Mouse (Mus musculus) E14TG2a.4 (cell line): ENCODE data around the gene Abr.

Source experiments
- H3K27me3 ChIP-seq: 2 replicates; pipeline ENCODE4 v1.6.1; 2014; ENCODE audit warnings: low read length, control low read depth; ENCODE audit not compliant: insufficient read depth
- H3K36me3 ChIP-seq: 2 replicates; pipeline ENCODE4 v1.6.1; 2014; ENCODE audit warnings: low read length, control low read depth; ENCODE audit not compliant: insufficient read depth
- H3K4me1 ChIP-seq: replicated peaks from 2 replicates; pipeline ENCODE4 v1.6.1; 2014; ENCODE audit warnings: low read depth, low read length, control low read depth
- H3K4me3 ChIP-seq: replicated peaks from 2 replicates; pipeline ENCODE4 v1.5.1; 2014; ENCODE audit warnings: mild to moderate bottlenecking, low read length
- H3K9me3 ChIP-seq: 2 replicates; pipeline ENCODE4 v1.6.1; 2014; ENCODE audit warnings: low read length, control low read depth
- CTCF ChIP-seq: conservative IDR thresholded peaks from 2 replicates; pipeline ENCODE4 v1.5.1; 2014; ENCODE audit warnings: low read length
- NANOG ChIP-seq: IDR thresholded peaks from 2 replicates; pipeline ENCODE4 v1.6.1; 2014; ENCODE audit warnings: borderline replicate concordance, low read length, mixed read lengths
- POU5F1 ChIP-seq: IDR thresholded peaks from 2 replicates; pipeline ENCODE4 v1.6.1; 2014; ENCODE audit warnings: low read length, borderline replicate concordance

The Abr gene

DNA sequence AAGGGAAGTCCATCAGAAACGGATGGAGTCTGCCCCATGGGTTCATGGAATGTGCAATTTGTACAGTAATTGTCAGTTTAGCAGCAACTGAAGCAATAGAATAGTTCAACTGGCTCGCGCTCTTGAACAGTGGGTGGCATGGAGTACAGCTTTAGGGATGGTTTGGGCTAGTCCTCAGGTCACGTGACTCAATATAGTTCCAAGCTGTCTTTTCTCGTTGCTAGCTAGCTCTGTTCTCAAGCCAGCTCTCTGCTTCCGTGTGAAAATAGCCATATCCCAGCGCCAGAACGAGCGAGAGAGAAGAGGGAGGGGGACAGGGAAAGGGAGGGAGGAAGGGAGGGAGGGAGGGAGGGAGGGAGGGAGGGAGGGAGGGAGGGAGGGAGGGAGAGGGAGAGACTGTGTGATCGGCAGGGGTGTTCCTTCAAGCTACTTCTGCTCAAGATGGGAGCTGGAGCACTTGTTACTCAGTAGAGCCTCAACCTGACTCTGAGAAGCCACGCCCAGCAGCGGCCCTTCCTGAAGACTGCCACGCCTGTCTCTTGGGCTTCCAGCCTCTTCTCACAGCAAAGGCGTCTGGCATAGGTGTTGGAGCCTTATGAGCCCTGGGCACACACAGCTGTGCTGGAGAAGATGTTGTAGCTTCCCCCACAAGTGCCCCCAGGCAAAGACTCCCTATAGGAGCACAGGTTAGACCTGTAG lies 28.9 kb upstream of the Abr start:
- H3K36me3 ChIP-seq = no peaks in the 10 kb centered on the region
- H3K9me3 ChIP-seq = no peaks in the 10 kb centered on the region
- peaks cover 23% of the 10 kb centered on the region for H3K4me1 ChIP-seq
- peaks cover 10% of the 10 kb centered on the region for H3K27me3 ChIP-seq
- no peak for TF ChIP-seq NANOG
- TF ChIP-seq CTCF = no peak
- no peak for TF ChIP-seq POU5F1
- no peak overlapping the region for H3K4me3 ChIP-seq

DNA sequence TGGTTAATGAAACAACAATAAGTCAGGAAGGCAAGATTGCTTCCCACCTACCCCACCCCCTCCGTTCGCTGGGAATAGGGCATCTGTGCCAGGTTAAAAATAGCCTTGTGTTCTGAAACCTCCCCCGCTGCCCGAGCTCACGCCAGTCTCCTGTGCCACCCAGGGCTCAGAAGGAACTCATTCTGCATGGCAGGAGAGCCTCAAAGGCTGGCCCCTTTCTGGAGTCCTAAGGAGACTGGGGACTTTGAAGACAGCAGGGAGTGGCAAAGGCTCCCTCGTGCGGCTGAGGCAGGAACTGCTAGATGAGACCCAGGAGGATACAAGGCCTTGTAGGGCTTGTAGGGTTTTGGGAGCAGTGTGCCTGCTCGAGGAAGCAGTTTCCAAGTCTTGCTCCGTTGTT lies 25.4 kb upstream of the Abr start:
- TF ChIP-seq CTCF (peak; percentile 89), POU5F1 (no peak)
- Histone ChIP-seq H3K36me3 (no peaks in the 10 kb centered on the region), H3K9me3 (no peaks in the 10 kb centered on the region), H3K27me3 (peaks cover 27% of the 10 kb centered on the region), H3K4me1 (peaks cover 27% of the 10 kb centered on the region), H3K4me3 (peak overlapping the region; percentile 41)

DNA sequence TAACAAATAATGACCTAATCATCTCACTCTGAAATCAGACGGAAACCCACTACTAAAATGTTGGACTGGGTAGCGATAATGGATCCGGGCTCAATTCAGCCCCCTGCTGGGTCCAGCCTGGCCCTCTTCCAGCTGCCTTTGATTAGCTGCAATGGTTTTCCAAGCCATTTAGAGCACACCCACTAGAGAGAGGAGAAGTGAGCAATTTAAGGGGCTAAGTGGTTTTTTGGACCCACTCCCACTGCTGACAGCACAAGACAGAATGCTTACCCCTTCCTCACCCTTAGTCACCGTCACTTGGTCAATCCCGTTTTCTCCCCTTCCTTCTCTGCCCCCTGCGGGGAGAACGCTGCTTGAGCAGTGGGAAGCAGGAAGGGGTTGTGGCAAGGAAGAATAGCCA lies 24.9 kb upstream of the Abr start:
- no peaks in the 10 kb centered on the region for H3K9me3 ChIP-seq
- H3K4me3 ChIP-seq = peak overlapping the region; percentile 41
- H3K36me3 ChIP-seq = no peaks in the 10 kb centered on the region
- TF ChIP-seq NANOG (no peak), CTCF (no peak), POU5F1 (no peak)
- H3K4me1 ChIP-seq = peaks cover 27% of the 10 kb centered on the region
- H3K27me3 ChIP-seq = peaks cover 27% of the 10 kb centered on the region

DNA sequence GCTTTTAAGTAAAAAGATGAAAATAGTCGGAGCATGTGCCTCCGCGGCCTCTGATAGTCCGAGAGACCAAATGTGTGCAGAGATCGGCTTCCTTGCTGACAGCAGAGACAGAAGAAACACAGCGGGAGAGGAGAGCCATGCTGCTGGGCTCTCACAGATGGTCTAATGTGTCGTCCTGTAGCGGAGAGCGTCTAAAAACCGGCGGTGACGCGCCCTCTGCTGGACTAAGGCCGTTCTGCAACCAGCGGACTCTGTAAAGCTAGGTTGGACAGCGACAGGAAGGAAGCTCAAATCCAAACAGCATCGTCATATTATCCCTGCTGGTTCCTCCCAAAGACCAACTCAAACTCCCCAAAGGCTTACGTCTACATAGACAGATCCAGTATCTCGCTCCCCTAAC lies 23.8 kb upstream of the Abr start:
- TF ChIP-seq CTCF (peak; percentile 93), POU5F1 (no peak)
- peaks cover 27% of the 10 kb centered on the region for H3K27me3 ChIP-seq
- peaks cover 22% of the 10 kb centered on the region for H3K4me1 ChIP-seq
- no peaks in the 10 kb centered on the region for H3K36me3 ChIP-seq
- no peaks in the 10 kb centered on the region for H3K9me3 ChIP-seq
- peak overlapping the region; percentile 33 for H3K4me3 ChIP-seq

DNA sequence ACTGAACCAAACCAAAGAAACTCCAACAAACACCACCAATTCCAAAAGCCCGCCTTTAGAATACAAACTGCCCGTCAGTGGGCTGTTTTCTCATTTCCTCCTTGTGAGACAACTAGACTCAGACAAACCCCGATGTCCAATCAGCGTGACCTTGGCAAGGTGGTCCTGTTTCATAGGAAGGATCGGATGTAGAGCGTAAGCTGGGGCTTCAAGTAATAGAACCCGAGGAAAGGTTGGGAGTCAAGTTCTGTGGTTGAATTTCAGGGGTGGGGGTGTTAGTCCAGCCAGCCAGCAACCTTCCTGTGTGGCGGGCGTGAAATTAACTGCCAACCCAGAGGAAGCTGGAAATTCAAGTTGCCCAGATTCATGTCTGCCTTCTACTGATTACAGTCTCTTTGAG lies 22.9 kb upstream of the Abr start:
- Histone ChIP-seq H3K27me3 (peaks cover 22% of the 10 kb centered on the region), H3K9me3 (no peaks in the 10 kb centered on the region), H3K36me3 (no peaks in the 10 kb centered on the region), H3K4me3 (no peak overlapping the region), H3K4me1 (peaks cover 22% of the 10 kb centered on the region)
- no peak for TF ChIP-seq CTCF
- no peak for TF ChIP-seq POU5F1
- no peak for TF ChIP-seq NANOG

DNA sequence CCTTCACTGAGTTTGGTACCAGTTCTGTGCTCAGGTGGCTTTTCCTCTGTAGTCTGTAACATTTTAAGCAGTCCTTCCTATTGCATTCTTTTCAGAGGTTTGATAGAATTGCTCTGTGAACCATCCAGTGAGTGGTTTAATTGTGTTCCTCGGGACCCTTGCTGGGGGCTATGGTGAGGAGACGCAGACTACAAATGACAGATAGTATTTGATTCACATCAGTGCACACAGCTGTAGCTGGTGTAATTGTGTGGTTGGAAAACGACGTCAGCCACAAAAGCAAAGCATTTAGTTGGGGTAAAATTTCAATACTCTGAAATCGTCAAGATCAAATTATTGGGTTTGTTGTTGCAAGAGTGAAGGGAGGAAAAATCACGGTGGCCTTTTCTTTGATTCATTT lies 22.1 kb upstream of the Abr start:
- TF ChIP-seq POU5F1 (no peak), NANOG (no peak), CTCF (no peak)
- Histone ChIP-seq H3K9me3 (no peaks in the 10 kb centered on the region), H3K27me3 (peaks cover 17% of the 10 kb centered on the region), H3K4me1 (peaks cover 22% of the 10 kb centered on the region), H3K36me3 (no peaks in the 10 kb centered on the region), H3K4me3 (no peak overlapping the region)

DNA sequence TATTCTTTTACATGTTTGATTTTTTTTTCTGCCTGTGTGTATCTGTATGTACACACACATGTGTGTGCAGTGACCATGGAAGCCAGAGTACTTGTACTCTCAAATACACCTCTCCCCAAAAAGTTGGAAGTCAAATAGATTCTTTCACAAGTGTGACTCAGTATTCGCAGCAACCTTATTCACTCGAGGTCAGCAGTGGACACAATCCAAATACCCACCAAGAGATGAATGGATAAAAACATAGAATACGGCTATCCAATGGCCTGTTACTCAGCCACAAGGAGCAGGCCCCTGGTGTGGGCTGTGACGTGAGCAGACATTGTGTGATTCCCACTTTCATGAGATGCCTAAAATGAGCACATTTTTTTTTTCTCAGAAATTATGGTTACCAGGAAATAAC lies 18.1 kb upstream of the Abr start:
- Histone ChIP-seq H3K9me3 (no peaks in the 10 kb centered on the region), H3K4me1 (no peaks in the 10 kb centered on the region), H3K36me3 (no peaks in the 10 kb centered on the region), H3K27me3 (peaks cover 11% of the 10 kb centered on the region), H3K4me3 (no peak overlapping the region)
- TF ChIP-seq POU5F1 = no peak

DNA sequence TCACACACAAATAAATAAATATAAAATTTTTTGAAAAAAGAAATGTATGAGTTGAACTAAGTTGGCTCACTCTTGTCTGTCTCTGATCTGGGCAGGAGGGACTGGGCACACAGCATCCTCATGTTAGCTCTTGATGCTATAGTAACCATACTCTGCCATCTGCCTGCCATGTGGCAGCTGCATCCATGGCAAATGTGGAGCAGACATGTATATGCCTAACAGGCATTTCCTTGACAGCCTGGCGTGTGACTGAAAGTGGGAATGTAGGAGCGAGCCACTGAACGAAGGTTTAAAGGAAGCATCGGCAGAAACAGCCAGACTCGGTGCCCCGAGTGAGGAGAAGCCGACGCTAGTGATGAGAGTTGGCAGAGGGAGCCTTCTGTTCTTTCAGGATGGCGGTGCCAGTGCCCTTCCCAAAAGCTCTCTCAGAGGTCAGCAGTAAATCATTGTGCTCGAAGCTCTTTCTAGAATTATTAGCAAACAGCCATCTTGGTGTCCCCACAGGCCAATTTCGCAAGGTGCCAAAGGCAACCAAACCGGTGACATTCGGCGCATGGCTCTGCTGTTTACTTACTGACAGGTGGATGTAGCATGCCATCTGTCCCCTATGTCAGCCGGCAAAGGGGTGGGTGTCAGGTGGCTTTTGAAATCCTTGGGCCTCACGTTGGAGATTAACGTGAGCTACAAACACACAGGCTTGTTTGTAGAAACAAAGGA lies 17.3 kb upstream of the Abr start:
- H3K36me3 ChIP-seq = no peaks in the 10 kb centered on the region
- no peaks in the 10 kb centered on the region for H3K4me1 ChIP-seq
- H3K27me3 ChIP-seq = peaks cover 3% of the 10 kb centered on the region
- no peaks in the 10 kb centered on the region for H3K9me3 ChIP-seq
- no peak overlapping the region for H3K4me3 ChIP-seq
- TF ChIP-seq NANOG = no peak
- TF ChIP-seq POU5F1 = no peak
- TF ChIP-seq CTCF = no peak

DNA sequence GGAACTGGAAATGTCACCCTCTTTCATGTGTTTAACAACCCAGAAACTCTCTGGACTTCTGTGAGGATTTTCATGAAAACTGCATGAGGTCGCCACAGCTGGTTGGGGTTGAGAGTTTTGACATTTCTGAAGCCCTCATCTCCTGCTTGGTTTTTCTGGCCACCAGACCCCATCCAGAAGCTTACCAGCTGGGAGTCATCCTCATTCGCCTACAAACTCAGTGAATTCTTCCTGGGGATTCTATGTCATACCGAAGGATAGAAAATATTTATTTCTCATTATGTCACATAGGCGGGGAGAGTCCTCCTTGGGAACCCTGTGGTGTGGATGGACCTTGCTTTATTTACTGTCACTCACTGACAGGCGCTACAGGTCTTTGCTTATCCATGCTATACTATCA lies 8.4 kb upstream of the Abr start:
- TF ChIP-seq CTCF (no peak), NANOG (no peak), POU5F1 (no peak)

More for the DNA sequence above, 8.4 kb upstream of the Abr start:
- Histone ChIP-seq H3K27me3 (0 out of 2 replicates have a peak, but pooled peaks cover 14% of the 10 kb centered on the region), H3K4me3 (no peak overlapping the region), H3K9me3 (no peaks in the 10 kb centered on the region), H3K4me1 (peaks cover 10% of the 10 kb centered on the region), H3K36me3 (no peaks in the 10 kb centered on the region)
